Mouse (Mus musculus): Measurements from ENCODE around the gene Ctnna3. TPM values are rescaled to one million over a fixed set of nuclear protein-coding genes. Genes with fewer than 3 reads are reported as not detected.

The Ctnna3 gene
- total and polyA plus RNA-seq, 2 experiments: 0.09 TPM; not detected in 1

DNA sequence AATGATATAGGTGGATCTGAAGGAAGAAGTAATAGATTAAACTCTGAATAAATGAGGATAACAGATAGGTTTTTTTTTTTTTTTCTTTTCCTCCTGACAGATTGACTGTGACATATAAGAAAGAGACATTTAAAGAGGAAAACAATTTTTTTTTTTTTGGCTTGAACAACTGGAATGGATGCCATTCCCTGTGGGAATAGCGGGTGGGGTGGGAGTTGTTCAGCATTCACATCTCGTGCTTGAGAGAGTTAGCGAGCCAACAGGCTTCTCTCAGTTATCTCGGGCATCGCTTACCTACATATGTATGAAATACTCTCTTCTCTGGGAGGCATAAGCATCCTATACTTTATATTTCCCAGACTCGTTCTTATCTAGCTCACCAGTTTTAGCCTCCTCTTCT is 375.7 kb downstream of the Ctnna3 start:
- Histone ChIP-seq H3K27ac (replicated peaks; ENCODE audit: insufficient read depth, low read depth, low read length) (no peak overlapping the region), H3K27me3 (ENCODE audit: control insufficient read depth, insufficient read depth, low read length) (no peaks in the 10 kb centered on the region), H3K36me3 (ENCODE audit: control insufficient read depth, insufficient read depth, low read length) (no peaks in the 10 kb centered on the region), H3K79me2 (ENCODE audit: control insufficient read depth, insufficient read depth, low read length) (no peaks in the 10 kb centered on the region), H3K4me1 (ENCODE audit: control insufficient read depth, insufficient read depth, low read length) (no peaks in the 10 kb centered on the region), H3K9ac (ENCODE audit: low read depth, low read length) (no peak overlapping the region), H3K4me3 (ENCODE audit: insufficient read depth, low read depth, low read length) (no peak overlapping the region)
- WGBS: 87% methylated on average over 6 of the region's 6 CpGs
- DNase-seq (ENCODE audit: extremely low read depth, low read depth, low spot score): no peak
- TF ChIP-seq CTCF (IDR thresholded peaks at IDR 0.05; ENCODE audit: low read depth, low read length) (no peak), POLR2A (IDR thresholded peaks at IDR 0.05; ENCODE audit: extremely low read depth, insufficient read depth, low read length) (no peak)

DNA sequence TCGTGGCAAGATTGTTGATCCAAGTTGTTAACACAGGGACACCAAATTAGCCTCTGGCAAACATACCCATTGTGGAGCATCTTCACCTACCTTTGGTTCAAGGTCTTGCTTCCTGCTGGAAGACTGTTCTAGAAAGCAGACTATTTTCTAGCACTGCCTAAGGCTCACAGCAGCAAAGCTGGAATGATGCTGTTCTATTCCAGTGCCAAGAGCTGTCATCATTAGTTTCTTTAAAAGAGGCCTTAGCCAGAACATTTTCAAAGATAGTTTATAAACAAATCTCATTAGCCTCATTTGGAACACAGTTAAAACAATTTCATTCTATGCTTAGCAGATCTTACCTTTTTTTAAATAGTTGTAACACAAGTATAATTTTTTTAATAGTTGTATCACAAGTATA is 376.4 kb downstream of the Ctnna3 start:
- no peaks in the 10 kb centered on the region for H3K36me3 ChIP-seq (ENCODE audit: control insufficient read depth, insufficient read depth, low read length)
- H3K4me3 ChIP-seq (ENCODE audit: insufficient read depth, low read depth, low read length): no peak overlapping the region
- H3K27ac ChIP-seq (replicated peaks; ENCODE audit: insufficient read depth, low read depth, low read length): no peak overlapping the region
- no peaks in the 10 kb centered on the region for H3K27me3 ChIP-seq (ENCODE audit: control insufficient read depth, insufficient read depth, low read length)
- no peaks in the 10 kb centered on the region for H3K4me1 ChIP-seq (ENCODE audit: control insufficient read depth, insufficient read depth, low read length)
- no peak overlapping the region for H3K9ac ChIP-seq (ENCODE audit: low read depth, low read length)
- 70% methylated on average over 1 of the region's 1 CpGs for WGBS
- TF ChIP-seq CTCF (IDR thresholded peaks at IDR 0.05; ENCODE audit: low read depth, low read length): no peak
- no peak for TF ChIP-seq POLR2A (IDR thresholded peaks at IDR 0.05; ENCODE audit: extremely low read depth, insufficient read depth, low read length)
- H3K79me2 ChIP-seq (ENCODE audit: control insufficient read depth, insufficient read depth, low read length): no peaks in the 10 kb centered on the region
- no peak for DNase-seq (ENCODE audit: extremely low read depth, low read depth, low spot score)

DNA sequence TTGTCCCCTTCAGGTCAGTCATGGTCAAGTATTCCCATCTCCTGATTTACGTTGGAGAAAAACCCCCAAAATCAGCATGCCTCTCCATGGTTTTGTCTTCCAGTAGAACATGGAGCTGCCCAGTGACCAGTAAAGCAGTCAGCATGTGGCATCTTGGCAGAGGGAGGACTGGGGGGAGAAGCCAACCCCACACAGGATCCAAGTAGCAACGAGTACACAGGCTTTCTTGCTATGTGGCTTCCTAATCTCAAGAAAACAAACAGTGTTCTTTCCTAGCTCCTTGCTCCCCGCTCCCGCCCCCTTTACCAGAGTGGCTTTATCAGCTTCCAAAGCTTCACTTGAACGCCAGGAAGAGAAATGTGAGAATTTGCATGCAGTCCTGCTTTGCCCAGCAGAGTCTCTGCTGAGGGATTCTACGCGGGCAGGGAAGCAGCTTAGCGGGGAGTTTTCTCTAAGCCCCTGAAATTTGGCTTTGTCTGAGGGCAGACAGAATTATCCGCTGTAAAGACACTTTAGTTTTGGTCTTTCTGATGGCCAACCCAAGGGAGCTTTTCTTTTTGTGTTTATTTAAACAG is 380.2 kb downstream of the Ctnna3 start:
- 29% methylated on average over 9 of the region's 9 CpGs for WGBS
- TF ChIP-seq POLR2A (IDR thresholded peaks at IDR 0.05; ENCODE audit: extremely low read depth, insufficient read depth, low read length): no peak
- TF ChIP-seq CTCF (IDR thresholded peaks at IDR 0.05; ENCODE audit: low read depth, low read length): no peak
- Histone ChIP-seq H3K36me3 (ENCODE audit: control insufficient read depth, insufficient read depth, low read length) (no peaks in the 10 kb centered on the region), H3K27ac (replicated peaks; ENCODE audit: insufficient read depth, low read depth, low read length) (no peak overlapping the region), H3K4me3 (ENCODE audit: insufficient read depth, low read depth, low read length) (no peak overlapping the region), H3K9ac (ENCODE audit: low read depth, low read length) (no peak overlapping the region), H3K4me1 (ENCODE audit: control insufficient read depth, insufficient read depth, low read length) (no peaks in the 10 kb centered on the region), H3K27me3 (ENCODE audit: control insufficient read depth, insufficient read depth, low read length) (no peaks in the 10 kb centered on the region), H3K79me2 (ENCODE audit: control insufficient read depth, insufficient read depth, low read length) (no peaks in the 10 kb centered on the region)
- no peak for DNase-seq (ENCODE audit: extremely low read depth, low read depth, low spot score)

DNA sequence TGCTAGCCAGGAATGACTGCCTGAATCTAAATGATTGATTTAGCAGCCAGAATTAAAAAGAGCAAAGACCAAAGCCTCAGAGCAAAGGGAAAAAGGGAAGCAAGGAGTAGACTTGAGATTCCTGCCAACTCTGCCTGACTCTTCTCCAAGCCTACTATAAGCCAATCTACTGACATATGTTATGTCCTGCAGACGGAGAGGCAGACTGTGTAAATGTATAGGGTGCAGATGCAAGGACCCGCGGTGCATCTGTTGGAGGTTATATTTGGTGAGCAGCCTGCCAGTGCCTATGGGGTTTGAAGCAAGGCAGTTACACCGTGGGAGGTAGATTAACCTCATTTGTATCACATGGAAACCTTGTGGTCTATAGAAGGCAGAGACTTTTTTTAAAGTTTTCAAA is 409.1 kb downstream of the Ctnna3 start:
- Histone ChIP-seq H3K4me1 (ENCODE audit: control insufficient read depth, insufficient read depth, low read length) (no peaks in the 10 kb centered on the region), H3K9ac (ENCODE audit: low read depth, low read length) (no peak overlapping the region), H3K79me2 (ENCODE audit: control insufficient read depth, insufficient read depth, low read length) (no peaks in the 10 kb centered on the region), H3K27ac (replicated peaks; ENCODE audit: insufficient read depth, low read depth, low read length) (no peak overlapping the region), H3K36me3 (ENCODE audit: control insufficient read depth, insufficient read depth, low read length) (no peaks in the 10 kb centered on the region), H3K27me3 (ENCODE audit: control insufficient read depth, insufficient read depth, low read length) (no peaks in the 10 kb centered on the region), H3K4me3 (ENCODE audit: insufficient read depth, low read depth, low read length) (no peak overlapping the region)
- WGBS: 88% methylated on average over 4 of the region's 4 CpGs
- DNase-seq (ENCODE audit: extremely low read depth, low read depth, low spot score): no peak
- TF ChIP-seq POLR2A (IDR thresholded peaks at IDR 0.05; ENCODE audit: extremely low read depth, insufficient read depth, low read length): no peak
- no peak for TF ChIP-seq CTCF (IDR thresholded peaks at IDR 0.05; ENCODE audit: low read depth, low read length)

DNA sequence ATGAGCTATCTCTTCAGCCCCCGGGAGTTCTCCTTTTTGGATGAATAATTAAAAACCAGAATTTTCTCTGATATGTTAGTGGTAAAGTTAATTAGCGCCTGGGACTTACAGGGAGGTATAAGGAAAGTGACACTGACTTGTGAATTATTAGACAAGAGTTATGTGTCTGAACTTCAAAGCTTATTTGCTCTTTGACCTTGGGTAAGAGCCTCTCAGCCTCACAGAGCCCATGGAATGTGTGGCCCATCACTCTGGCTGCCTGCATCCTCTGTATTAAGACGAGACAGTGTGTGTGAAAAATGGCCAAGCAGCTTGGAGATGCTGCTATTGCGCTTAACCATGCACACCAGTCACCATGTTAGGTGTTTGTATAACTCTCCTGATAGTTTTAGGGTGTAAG is 422.0 kb downstream of the Ctnna3 start:
- no peaks in the 10 kb centered on the region for H3K36me3 ChIP-seq (ENCODE audit: control insufficient read depth, insufficient read depth, low read length)
- H3K9ac ChIP-seq (ENCODE audit: low read depth, low read length): no peak overlapping the region
- DNase-seq (ENCODE audit: extremely low read depth, low read depth, low spot score): no peak
- no peaks in the 10 kb centered on the region for H3K4me1 ChIP-seq (ENCODE audit: control insufficient read depth, insufficient read depth, low read length)
- no peak overlapping the region for H3K27ac ChIP-seq (replicated peaks; ENCODE audit: insufficient read depth, low read depth, low read length)
- no peak for TF ChIP-seq POLR2A (IDR thresholded peaks at IDR 0.05; ENCODE audit: extremely low read depth, insufficient read depth, low read length)
- no peak for TF ChIP-seq CTCF (IDR thresholded peaks at IDR 0.05; ENCODE audit: low read depth, low read length)
- H3K4me3 ChIP-seq (ENCODE audit: insufficient read depth, low read depth, low read length): no peak overlapping the region
- WGBS: 76% methylated on average over 4 of the region's 4 CpGs
- no peaks in the 10 kb centered on the region for H3K27me3 ChIP-seq (ENCODE audit: control insufficient read depth, insufficient read depth, low read length)
- no peaks in the 10 kb centered on the region for H3K79me2 ChIP-seq (ENCODE audit: control insufficient read depth, insufficient read depth, low read length)

DNA sequence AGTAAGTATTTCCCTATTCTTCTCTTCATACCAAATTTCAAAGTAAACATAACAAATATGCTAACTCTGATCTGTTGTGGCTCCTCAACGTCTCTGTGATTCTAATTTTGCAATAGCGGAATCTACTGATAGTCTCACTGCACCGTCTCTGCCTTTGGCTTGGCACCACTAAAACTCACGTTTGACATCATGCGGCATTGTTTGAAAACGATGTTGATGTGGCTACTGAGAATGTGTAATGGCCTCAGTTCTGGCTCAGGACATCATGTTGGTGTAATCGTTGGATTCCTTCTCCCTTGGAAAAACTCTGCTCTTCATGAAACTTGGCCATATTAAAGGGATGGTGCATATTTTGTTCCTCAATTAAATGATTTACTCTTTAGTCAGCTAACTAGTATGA is 439.2 kb downstream of the Ctnna3 start:
- 82% methylated on average over 7 of the region's 7 CpGs for WGBS
- Histone ChIP-seq H3K4me1 (ENCODE audit: control insufficient read depth, insufficient read depth, low read length) (no peaks in the 10 kb centered on the region), H3K27ac (replicated peaks; ENCODE audit: insufficient read depth, low read depth, low read length) (no peak overlapping the region), H3K27me3 (ENCODE audit: control insufficient read depth, insufficient read depth, low read length) (no peaks in the 10 kb centered on the region), H3K4me3 (ENCODE audit: insufficient read depth, low read depth, low read length) (no peak overlapping the region), H3K79me2 (ENCODE audit: control insufficient read depth, insufficient read depth, low read length) (no peaks in the 10 kb centered on the region), H3K36me3 (ENCODE audit: control insufficient read depth, insufficient read depth, low read length) (no peaks in the 10 kb centered on the region), H3K9ac (ENCODE audit: low read depth, low read length) (no peak overlapping the region)
- no peak for TF ChIP-seq CTCF (IDR thresholded peaks at IDR 0.05; ENCODE audit: low read depth, low read length)
- no peak for TF ChIP-seq POLR2A (IDR thresholded peaks at IDR 0.05; ENCODE audit: extremely low read depth, insufficient read depth, low read length)
- DNase-seq (ENCODE audit: extremely low read depth, low read depth, low spot score): no peak
